Mouse (Mus musculus) adrenal gland, postnatal 4 days (tissue): ENCODE measurements around the gene Nkx6-1. TPM values are rescaled to one million over a fixed set of nuclear protein-coding genes. Genes with fewer than 3 reads are reported as not detected.

Source experiments
- DNase-seq, 2 experiments: peaks; one replicate each; pipeline ENCODE4 v3.0.0; 2021 to 2022; ENCODE audit warnings: low spot score in 2 of 2, mixed read lengths in 2 of 2
- total RNA-seq, 2 experiments: library from RNA; stranded (reverse); gene quantifications; 2 replicates each; pipeline ENCODE4 v1.2.3; 2021

The Nkx6-1 gene
- total RNA-seq, 2 experiments from 2014 or later = 1.8 TPM; not detected in 1

DNA sequence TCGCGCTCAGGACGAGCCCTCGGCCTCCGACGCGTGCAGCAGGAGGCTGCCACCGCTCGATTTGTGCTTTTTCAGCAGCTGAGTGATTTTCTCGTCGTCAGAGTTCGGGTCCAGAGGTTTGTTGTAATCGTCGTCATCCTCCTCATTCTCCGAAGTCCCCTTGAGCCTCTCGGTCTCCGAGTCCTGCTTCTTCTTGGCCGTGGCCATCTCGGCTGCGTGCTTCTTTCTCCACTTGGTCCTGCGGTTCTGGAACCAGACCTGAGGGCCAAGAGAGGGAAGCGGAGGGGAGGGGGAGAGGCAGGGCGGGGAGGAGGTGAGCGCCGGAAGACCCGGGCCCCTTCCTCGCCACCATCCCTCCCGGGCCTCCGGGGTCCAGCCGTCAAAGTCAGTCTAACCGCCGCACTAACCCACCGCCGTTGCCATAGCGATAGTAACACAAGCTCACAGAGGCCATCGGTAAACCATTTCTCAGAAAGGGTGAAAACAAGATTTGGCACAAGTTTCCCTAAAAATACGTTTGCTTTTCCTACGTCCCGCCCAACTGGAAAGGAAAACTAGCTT, 5.3 kb downstream of the Nkx6-1 start:
- DNase-seq = no peak

DNA sequence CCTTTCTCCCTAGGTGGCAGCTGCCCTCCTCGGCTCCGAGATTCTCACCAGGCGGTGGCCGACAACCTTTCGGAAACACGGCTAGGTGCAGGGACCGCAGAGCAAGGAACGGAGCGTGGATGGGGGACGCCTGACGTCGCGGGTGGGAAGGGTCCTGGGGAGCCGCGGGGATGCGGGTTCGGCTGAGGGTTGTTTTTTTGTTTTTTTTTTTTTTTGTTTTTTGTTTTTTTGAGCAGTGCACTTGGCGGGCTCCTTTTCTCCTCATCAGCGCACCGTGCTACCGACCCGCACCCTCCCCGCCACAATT, 5.9 kb downstream of the Nkx6-1 start:
- DNase-seq = no peak

DNA sequence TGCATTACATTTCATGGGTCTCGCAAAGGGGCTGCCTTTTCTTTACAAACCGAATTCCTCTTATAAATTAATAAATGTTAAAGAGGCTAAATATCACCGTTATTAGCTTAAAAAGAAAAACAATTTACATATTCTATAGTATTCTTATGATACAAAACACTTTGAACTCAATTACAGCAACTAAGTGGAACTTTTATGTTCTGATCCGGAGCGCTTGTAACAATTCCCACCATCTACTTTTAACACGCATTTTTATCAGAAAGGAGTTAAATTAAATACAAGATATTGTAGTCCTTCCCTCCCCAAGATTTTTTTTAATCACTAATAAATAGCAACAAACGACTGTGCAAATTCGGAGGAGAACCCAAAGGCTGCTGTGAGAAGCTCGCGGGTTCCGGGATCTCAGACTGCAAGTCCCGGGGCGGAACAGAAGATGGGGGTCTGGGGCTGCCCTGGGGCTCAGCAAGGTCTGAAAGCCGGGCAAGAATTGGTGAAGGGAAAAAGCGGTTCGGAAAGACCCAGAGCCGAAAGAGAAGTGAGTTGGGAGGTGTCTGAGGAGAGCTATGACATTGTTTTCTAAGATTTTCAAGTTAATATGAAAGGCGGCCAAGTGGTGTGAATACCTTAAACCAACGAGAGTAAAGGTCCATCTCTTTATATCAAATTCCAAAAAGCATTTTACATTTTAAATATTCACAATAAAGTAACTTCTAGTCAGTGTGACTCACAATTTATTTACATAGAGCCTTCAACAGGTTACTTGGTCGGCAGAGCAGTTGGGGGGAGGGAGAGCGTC, 6.4 kb downstream of the Nkx6-1 start:
- DNase-seq = no peak

DNA sequence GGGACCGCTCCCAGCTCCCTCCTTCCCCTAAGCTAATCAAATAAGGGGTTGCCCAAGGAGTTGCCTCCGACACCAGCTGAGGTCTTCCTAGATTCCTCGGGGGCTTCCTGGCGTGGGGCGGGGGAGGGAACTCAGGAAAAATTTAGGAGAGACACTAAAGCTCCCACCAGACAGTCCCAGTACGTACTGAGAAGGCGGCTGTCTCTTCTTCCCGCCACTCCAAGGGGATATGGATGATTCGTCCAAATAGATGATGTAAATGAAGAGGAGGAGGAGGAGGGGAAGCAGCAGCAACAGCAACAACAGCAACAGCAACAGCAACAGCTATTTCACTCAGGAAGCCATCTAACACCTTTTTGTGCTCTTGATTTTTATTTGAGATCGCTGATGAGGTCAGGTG, 7.1 kb downstream of the Nkx6-1 start:
- no peak for DNase-seq

DNA sequence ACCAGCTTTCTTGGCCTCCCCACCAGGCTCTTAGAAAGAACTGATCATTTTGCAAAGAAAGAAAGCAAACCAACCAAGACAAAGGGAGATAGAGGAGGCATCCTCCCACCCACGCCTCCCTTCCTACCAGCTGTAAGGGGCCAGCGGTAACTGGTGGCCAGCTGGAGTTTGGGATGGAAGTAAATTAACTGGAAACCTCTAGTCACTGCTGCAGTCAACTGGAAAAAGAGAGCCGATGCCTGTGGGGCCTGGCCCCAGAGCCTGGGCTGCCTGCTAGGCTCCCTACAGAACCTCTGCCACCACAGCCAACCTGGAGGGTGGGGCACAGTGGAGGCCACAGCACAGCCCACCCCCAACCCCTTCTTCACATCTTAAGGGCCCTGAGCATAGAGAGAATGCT, 8.7 kb downstream of the Nkx6-1 start:
- DNase-seq = no peak

DNA sequence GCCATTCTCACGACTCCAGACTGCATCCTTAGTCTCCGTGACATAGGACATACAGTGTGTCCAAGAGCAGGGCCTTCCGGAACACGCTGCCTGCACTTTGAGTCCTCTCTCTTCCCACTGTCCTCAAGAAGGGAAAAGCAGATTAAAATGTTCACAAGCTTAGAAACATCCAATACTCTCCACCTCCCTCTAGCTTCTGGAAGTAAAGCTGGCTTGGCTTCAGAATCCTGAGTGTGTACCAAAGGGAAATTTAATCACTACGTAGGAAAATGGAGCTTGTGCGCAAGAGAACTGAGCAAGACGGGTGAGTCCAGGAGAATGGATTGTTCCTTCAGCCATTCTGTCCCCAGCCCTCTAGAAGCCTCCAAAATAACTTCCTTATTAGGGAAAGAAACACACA, 9.4 kb downstream of the Nkx6-1 start:
- DNase-seq = no peak

DNA sequence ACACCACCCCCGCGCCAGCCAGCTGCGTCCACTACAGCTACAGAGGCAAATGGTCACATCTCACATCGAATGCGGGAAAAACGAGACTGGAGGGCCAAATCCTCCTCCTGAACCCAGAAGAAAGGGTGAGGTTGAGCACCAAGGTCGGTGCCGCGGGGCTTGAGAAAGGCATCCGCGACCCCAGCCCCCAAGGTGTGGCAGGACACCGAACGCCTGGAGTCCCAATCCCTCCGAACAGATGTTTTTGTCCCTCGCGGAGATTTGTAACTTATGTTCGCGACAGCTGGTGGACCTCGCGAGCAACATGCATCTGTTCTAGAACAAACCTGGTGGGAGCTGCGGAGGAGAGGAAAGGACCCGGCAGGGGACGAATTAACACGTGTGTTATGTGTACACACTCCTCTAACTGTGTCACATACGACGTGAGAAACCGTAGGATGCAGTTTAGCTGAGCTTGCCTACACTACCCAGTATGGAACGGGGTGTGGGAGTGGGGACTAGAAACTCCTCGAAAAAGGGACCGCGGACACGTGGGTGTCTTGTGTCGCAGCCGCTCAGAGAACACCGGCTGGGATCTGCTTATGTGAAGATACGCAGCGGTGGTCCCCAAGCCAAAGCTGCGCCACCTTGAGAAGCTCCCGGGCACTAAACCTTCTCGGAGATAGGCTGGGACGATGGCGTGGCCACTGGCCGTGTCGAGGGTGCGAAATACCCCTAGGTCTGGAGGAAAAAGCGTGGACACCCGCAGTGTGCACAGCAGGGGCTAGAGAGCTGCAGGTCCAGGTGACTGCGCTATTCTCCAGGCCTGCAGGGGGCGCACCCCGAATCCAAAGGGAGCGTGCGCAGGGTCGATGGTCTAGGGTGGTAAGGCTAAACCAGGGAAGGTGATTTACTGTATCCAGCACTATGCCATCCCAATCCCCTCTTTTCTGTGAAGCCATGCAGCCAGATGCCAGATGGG, 16.8 kb downstream of the Nkx6-1 start:
- DNase-seq = no peak

DNA sequence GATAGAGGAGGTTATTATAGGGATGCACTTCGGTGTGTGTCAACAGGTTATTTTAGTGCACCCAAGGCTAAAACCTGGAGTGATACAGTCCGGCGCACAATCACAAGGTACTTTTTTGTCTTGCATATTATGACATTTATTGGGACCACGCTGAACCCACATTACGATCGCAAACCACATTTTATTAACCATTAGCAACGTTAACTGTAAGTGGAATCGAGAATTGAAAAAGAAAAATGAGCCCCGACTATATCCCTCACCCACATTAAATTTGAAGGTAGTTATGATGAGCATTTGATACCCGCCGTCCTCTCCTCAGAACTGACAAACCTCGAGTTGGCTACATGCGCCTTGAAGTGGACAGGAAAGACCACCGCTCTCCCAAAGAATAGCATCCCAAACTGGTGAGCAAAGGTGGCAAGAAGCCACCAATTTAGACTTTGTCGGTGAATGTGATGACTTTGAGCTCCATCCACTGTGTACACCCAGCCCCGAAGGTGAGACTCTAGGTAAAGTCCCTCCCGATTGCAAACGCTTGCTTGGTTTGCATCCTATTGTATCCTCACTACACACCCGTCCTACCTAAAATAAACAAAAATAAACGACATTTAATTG, 17.7 kb downstream of the Nkx6-1 start:
- no peak for DNase-seq

DNA sequence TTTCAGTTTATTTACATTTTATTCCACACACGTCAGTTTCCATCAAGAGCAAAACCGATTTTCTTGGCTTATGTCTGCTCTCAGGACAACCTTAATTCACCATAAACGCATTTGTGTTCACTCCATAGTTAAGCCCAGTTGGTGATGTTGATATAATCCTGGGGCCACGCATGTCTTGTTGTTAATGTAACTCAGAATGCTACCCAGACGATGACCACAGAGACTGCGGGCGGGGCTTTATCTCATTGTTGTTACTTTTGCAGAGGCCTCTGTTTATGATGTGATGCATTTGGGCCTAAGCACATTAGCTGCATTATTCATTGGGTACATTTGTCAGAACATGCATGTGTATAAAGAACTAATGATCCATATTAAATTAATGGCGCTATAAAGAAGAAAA, 19.7 kb downstream of the Nkx6-1 start:
- no peak for DNase-seq

DNA sequence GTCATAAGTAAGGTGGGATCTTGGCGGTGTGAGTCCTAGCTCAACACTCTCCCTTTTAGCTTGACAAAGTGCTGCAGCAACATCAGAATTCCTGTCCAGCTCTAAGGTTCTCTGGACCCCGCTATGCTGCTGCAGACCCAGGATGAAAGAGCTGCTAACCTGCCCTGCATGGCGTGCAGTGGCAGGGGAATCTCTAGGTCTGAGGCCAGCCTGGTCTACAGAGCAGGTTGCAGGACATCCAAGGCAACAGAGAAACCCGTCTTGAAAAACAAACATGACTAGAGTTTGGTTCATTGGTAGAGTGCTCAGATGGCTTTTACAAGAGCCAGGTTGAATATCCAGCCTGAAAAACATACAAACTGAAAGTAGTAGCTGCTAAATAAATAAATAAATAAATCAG, 26.7 kb downstream of the Nkx6-1 start:
- no peak for DNase-seq

Other genes with a start within 250 kb of the Nkx6-1 start
- gene Cds1, start 100.1 kb upstream of the Nkx6-1 start, total RNA-seq = 1 to 10 TPM; 7.3 to 10.0 TPM